Mouse (Mus musculus) G1E (cell line): ENCODE measurements around the gene AI481877. TPM values are rescaled to one million over a fixed set of nuclear protein-coding genes. Genes with fewer than 3 reads are reported as not detected.
A peak's percentile ranks its signal among the peaks of the same experiment; 100 is the strongest.

Experiments used
- ATAC-seq: 2 replicates; pipeline ENCODE4 v1.8.0; 2016; ENCODE audit warnings: mild to moderate bottlenecking; ENCODE audit not compliant: insufficient number of reproducible peaks, poor library complexity, low FRiP score, severe bottlenecking; ENCODE audit errors: extremely low read depth
- DNase-seq: peaks from one replicate; pipeline ENCODE4 v3.0.0; 2012; ENCODE audit warnings: low spot score
- H3K27me3 ChIP-seq: 2 replicates; pipeline ENCODE4 v1.6.1; 2012; ENCODE audit warnings: mild to moderate bottlenecking, low read length, inconsistent platforms; ENCODE audit not compliant: insufficient read depth
- H3K36me3 ChIP-seq: replicated peaks from 2 replicates; pipeline ENCODE3; 2012; ENCODE audit warnings: mild to moderate bottlenecking, inconsistent platforms
- H3K4me1 ChIP-seq: 2 replicates; pipeline ENCODE4 v1.6.1; 2012; ENCODE audit warnings: low read depth, low read length, inconsistent platforms, mixed read lengths; ENCODE audit not compliant: insufficient read depth
- H3K4me3 ChIP-seq: 2 replicates; pipeline ENCODE4 v1.5.1; 2012; ENCODE audit warnings: low read depth, mild to moderate bottlenecking, inconsistent platforms, low read length, moderate library complexity, mixed read lengths
- H3K9me3 ChIP-seq: replicated peaks from 2 replicates; pipeline ENCODE4 v1.6.1; 2012; ENCODE audit warnings: inconsistent platforms
- CTCF ChIP-seq: IDR thresholded peaks from 2 replicates; pipeline ENCODE4 v1.5.1; 2012; ENCODE audit warnings: low read depth, low read length, inconsistent platforms, mixed read lengths
- GATA1 ChIP-seq: IDR thresholded peaks from 2 replicates; pipeline ENCODE4 v1.6.1; 2012; ENCODE audit warnings: borderline replicate concordance, low read length, inconsistent platforms, mixed read lengths
- GATA2 ChIP-seq: IDR thresholded peaks from 2 replicates; pipeline ENCODE4 v1.6.1; 2012; ENCODE audit warnings: low read depth, low read length, inconsistent platforms, borderline replicate concordance
- POLR2AphosphoS5 ChIP-seq: IDR thresholded peaks from 2 replicates; pipeline ENCODE4 v1.6.1; 2012; ENCODE audit warnings: low read depth, low read length, inconsistent platforms; ENCODE audit not compliant: insufficient replicate concordance
- TAL1 ChIP-seq: conservative IDR thresholded peaks from 2 replicates; pipeline ENCODE4 v1.6.1; 2012; ENCODE audit warnings: low read depth, low read length, inconsistent platforms, mixed read lengths
- polyA plus RNA-seq: library from polyadenylated mRNA; stranded (reverse); fragments of >175 nt; gene quantifications from 2 replicates; pipeline ENCODE4 v1.2.3, GENCODE M21; 2012
- total RNA-seq, 2 experiments: library from RNA; stranded (forward) in 1 of 2; stranded (reverse) in 1 of 2; fragments of 200-1000 nt in 1 of 2; fragments of >200 nt in 1 of 2; fragmentation: Nextera tagmentation in 1 of 2; gene quantifications; 2 replicates each; pipeline ENCODE4 v1.2.3; 2014 to 2017

The AI481877 gene
- total and polyA plus RNA-seq, 3 experiments: 0.05 to 0.68 TPM; not detected in 1

- no peak for TF ChIP-seq TAL1
- TF ChIP-seq POLR2AphosphoS5: no peak
- no peak for TF ChIP-seq GATA2
- TF ChIP-seq GATA1: no peak
- TF ChIP-seq CTCF: no peak
- ATAC-seq (no peak), DNase-seq (no peak)
- H3K4me3 ChIP-seq: no peak overlapping the region
- no peaks in the 10 kb centered on the region for H3K9me3 ChIP-seq
- H3K4me1 ChIP-seq: peaks cover 19% of the 10 kb centered on the region
- peaks cover 52% of the 10 kb centered on the region for H3K36me3 ChIP-seq
- no peaks in the 10 kb centered on the region for H3K27me3 ChIP-seq
These were observed 98.1 kb downstream of the AI481877 start for GRCm38 (mm10) chr4:59040397-59041287.

GRCm38 (mm10) chr4:59037525-59037924 lies 101.3 kb downstream of the AI481877 start:
- H3K4me1 ChIP-seq: peaks cover 32% of the 10 kb centered on the region
- ATAC-seq (no peak), DNase-seq (no peak)
- TF ChIP-seq CTCF: no peak
- no peak for TF ChIP-seq GATA1
- peaks cover 44% of the 10 kb centered on the region for H3K36me3 ChIP-seq
- no peaks in the 10 kb centered on the region for H3K27me3 ChIP-seq
- H3K9me3 ChIP-seq: no peaks in the 10 kb centered on the region
- H3K4me3 ChIP-seq: no peak overlapping the region

GRCm38 (mm10) chr4:59036490-59037127 lies 102.2 kb downstream of the AI481877 start:
- Histone ChIP-seq H3K9me3 (no peaks in the 10 kb centered on the region), H3K36me3 (peaks cover 38% of the 10 kb centered on the region), H3K4me3 (peak overlapping the region; percentile 62; the same call in 1 of the 2 replicates), H3K27me3 (no peaks in the 10 kb centered on the region), H3K4me1 (peaks cover 32% of the 10 kb centered on the region)
- ATAC-seq (peak; percentile 51), DNase-seq (peak; percentile 66)
- TF ChIP-seq GATA1 (no peak), CTCF (peak; percentile 80)

- ATAC-seq: no peak
- peak overlapping the region; percentile 94 for H3K4me3 ChIP-seq
- no peaks in the 10 kb centered on the region for H3K27me3 ChIP-seq
- no peak for TF ChIP-seq GATA2
- no peak for TF ChIP-seq CTCF
- TF ChIP-seq GATA1: no peak
- TF ChIP-seq TAL1: no peak
- TF ChIP-seq POLR2AphosphoS5: no peak
- peaks cover 33% of the 10 kb centered on the region for H3K36me3 ChIP-seq
- H3K9me3 ChIP-seq: no peaks in the 10 kb centered on the region
- DNase-seq: no peak
- H3K4me1 ChIP-seq: peaks cover 32% of the 10 kb centered on the region
These were observed 102.9 kb downstream of the AI481877 start for GRCm38 (mm10) chr4:59035786-59036350.

GRCm38 (mm10) chr4:59034918-59035785 lies 103.6 kb downstream of the AI481877 start, which contains the start of gene Gng10:
TSS of gene Gng10 (plus strand) at chr4:59035088.
- DNase-seq: peak; percentile 87
- Histone ChIP-seq H3K4me3 (peak within 1 kb of the TSS; percentile 94), H3K27me3 (no peaks in the 10 kb centered on the region), H3K9me3 (no peaks in the 10 kb centered on the region), H3K36me3 (peaks cover 26% of the 10 kb centered on the region), H3K4me1 (peaks cover 32% of the 10 kb centered on the region)
- ATAC-seq: peak; percentile 67
- TF ChIP-seq GATA1 (no peak), TAL1 (no peak), POLR2AphosphoS5 (no peak), CTCF (no peak), GATA2 (no peak)

GRCm38 (mm10) chr4:59034325-59034917 lies 104.4 kb downstream of the AI481877 start:
- Histone ChIP-seq H3K4me3 (peak overlapping the region; percentile 94), H3K27me3 (no peaks in the 10 kb centered on the region), H3K4me1 (peaks cover 32% of the 10 kb centered on the region), H3K9me3 (no peaks in the 10 kb centered on the region), H3K36me3 (peaks cover 19% of the 10 kb centered on the region)
- DNase-seq (peak; percentile 6), ATAC-seq (no peak)
- no peak for TF ChIP-seq CTCF
- no peak for TF ChIP-seq GATA2
